Mouse (Mus musculus): ENCODE measurements around the gene Fbrs.
"Not testable (repeated sequence)": the region's sequence is repeated elsewhere in the genome, so short reads cannot be mapped to it uniquely, and the experiment has no call there.

Fbrs gene

GRCm38 (mm10) chr7:127478635-127479317 lies at the start of gene Fbrs:
Gene Fbrs (plus strand): TSS chr7:127479199.
- peak; percentile 97 for DNase-seq (ENCODE audit: low read depth)

- DNase-seq (ENCODE audit: low read depth), result no peak
Observed at GRCm38 (mm10) chr7:127435206-127435605, 43.8 kb upstream of the Fbrs start.

- peak; percentile 36 for DNase-seq (ENCODE audit: low read depth)
Observed at GRCm38 (mm10) chr7:127437724-127438123, 41.3 kb upstream of the Fbrs start.

- DNase-seq (ENCODE audit: low read depth), result no peak
Observed at GRCm38 (mm10) chr7:127443976-127444375, 35.0 kb upstream of the Fbrs start.

GRCm38 (mm10) chr7:127448521-127449300 lies 30.3 kb upstream of the Fbrs start, which contains the start of gene Zfp689:
Gene Zfp689 (minus strand): TSS chr7:127449158.
- DNase-seq (ENCODE audit: low read depth), result peak; percentile 96

- no peak for DNase-seq (ENCODE audit: low read depth)
Observed at GRCm38 (mm10) chr7:127449966-127450365, 29.0 kb upstream of the Fbrs start.

- no peak for DNase-seq (ENCODE audit: low read depth)
Observed at GRCm38 (mm10) chr7:127453056-127453455, 25.9 kb upstream of the Fbrs start.

- no peak for DNase-seq (ENCODE audit: low read depth)
Observed at GRCm38 (mm10) chr7:127454905-127455304, 24.1 kb upstream of the Fbrs start.

- not testable (repeated sequence) for DNase-seq (ENCODE audit: low read depth)
Observed at GRCm38 (mm10) chr7:127458371-127459122, 20.5 kb upstream of the Fbrs start.

GRCm38 (mm10) chr7:127459311-127459710 lies 19.7 kb upstream of the Fbrs start, which contains the start of gene Prr14:
Gene Prr14 (plus strand): TSS chr7:127459611.
- DNase-seq (ENCODE audit: low read depth), result not testable (repeated sequence)

GRCm38 (mm10) chr7:127465191-127465590 lies 13.8 kb upstream of the Fbrs start:
- DNase-seq (ENCODE audit: low read depth), result no peak

- not testable (repeated sequence) for DNase-seq (ENCODE audit: low read depth)
Observed at GRCm38 (mm10) chr7:127465670-127466069, 13.3 kb upstream of the Fbrs start.

GRCm38 (mm10) chr7:127466606-127467005 lies 12.4 kb upstream of the Fbrs start:
- DNase-seq (ENCODE audit: low read depth), result no peak

- no peak for DNase-seq (ENCODE audit: low read depth)
Observed at GRCm38 (mm10) chr7:127470011-127470715, 8.8 kb upstream of the Fbrs start.

GRCm38 (mm10) chr7:127470743-127471645 lies 8.0 kb upstream of the Fbrs start:
- DNase-seq (ENCODE audit: low read depth), result peak; percentile 94

GRCm38 (mm10) chr7:127471646-127472010 lies 7.4 kb upstream of the Fbrs start:
- DNase-seq (ENCODE audit: low read depth), result no peak

- peak; percentile 60 for DNase-seq (ENCODE audit: low read depth)
Observed at GRCm38 (mm10) chr7:127472060-127472459, 6.9 kb upstream of the Fbrs start.

GRCm38 (mm10) chr7:127473705-127474104 lies 5.3 kb upstream of the Fbrs start:
- peak; percentile 14 for DNase-seq (ENCODE audit: low read depth)

- DNase-seq (ENCODE audit: low read depth), result no peak
Observed at GRCm38 (mm10) chr7:127474378-127475070, 4.5 kb upstream of the Fbrs start.

- no peak for DNase-seq (ENCODE audit: low read depth)
Observed at GRCm38 (mm10) chr7:127475186-127475740, 3.7 kb upstream of the Fbrs start.
